Mouse (Mus musculus): Measurements from ENCODE around the gene Phka2.

Gene Phka2

DNA sequence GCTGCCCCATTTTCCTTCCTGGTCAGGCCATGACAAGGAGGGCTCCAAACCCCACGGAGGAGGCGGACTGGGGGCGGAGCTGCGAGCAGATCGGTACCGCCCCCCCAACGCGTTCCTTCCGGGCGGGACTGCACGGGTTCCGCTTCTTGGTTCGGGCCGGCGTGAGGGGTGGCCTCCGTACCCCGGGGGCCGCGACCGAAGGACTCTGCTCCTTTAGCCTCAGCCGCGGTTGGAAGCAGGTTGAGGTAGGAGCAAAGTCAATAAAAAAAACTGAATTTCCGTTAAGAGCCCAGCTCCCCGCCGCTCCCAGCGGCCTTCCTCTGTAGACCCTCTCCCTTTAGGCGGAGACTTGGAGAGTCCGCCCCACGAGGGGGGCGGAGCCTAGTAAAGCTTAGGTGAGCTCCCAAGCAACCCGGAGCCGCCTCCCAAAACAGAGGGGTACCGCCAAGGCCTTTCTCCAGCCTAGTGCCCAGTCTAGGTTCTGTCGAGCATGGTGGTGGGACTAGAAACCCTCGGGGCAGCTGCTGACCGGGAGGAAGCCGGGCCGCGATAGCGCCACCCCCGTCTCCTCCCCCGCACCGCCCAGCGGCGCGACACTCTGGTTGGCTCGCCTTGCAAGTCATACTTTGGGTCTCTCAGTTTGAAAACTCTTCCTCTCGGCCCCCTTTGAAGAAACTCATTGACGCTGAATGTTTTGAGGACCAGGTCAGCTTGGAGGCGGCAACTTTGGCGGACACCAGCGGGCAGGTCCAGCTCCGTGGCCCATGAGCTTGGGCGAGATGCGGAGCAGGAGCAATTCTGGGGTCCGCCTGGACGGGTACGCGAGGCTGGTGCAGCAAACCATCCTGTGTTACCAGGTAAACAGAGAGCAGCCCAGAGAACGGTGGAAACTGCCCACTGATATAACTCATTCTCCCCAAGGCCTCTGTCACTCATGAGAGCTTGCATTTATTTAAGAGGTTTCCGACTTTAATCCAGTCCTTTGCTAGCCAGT lies at the start of gene Phka2:
Phka2 (plus strand) TSS at position 119 of the 994 bp plus-strand sequence.
- DNase-seq = peak; percentile 89

- DNase-seq = peak; percentile 12
Observed at GRCm38 (mm10) chrX:160455686-160456085, 46.3 kb upstream of the Phka2 start.

- DNase-seq = no peak
Observed at GRCm38 (mm10) chrX:160471257-160471786, 30.6 kb upstream of the Phka2 start.

DNA sequence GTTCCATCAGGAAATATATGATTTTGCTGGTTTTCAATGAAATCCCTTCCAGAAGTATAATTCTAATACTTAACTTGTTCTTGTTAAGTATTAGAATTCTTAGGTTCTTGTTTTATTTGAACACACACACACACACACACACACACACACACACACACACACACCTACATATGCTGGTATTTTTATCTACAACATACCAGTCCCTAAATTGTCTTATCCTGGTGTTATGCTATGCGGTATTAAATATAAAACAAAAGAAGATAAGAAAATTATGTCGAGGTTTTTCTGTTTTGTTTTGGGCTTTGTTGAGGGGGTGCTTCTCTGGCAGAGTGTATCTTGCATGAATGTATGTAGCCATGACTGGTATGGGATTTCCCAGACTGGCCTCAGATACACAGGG lies 12.2 kb upstream of the Phka2 start:
- DNase-seq = no peak

- no peak for DNase-seq
Observed at GRCm38 (mm10) chrX:160494333-160494732, 7.6 kb upstream of the Phka2 start.

DNA sequence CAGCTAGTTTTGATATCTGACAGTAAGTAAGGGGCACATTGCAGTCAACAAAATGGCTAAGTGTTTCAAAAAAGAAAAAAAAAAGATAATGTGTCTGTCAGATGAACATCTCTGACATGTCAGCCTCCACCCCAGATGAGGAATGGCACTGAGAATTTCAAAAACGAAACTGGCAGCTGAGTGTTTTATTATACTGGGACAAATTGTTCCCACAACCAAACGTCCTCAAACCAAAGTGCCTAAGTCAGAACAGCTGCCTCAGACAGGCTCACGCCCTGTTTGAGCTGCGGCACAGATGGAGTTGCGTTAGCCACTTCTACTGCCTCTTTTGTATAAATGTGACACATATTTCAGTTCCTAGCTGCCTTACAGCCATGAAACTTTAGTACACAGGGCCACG lies 7.0 kb upstream of the Phka2 start:
- peak; percentile 39 for DNase-seq

DNA sequence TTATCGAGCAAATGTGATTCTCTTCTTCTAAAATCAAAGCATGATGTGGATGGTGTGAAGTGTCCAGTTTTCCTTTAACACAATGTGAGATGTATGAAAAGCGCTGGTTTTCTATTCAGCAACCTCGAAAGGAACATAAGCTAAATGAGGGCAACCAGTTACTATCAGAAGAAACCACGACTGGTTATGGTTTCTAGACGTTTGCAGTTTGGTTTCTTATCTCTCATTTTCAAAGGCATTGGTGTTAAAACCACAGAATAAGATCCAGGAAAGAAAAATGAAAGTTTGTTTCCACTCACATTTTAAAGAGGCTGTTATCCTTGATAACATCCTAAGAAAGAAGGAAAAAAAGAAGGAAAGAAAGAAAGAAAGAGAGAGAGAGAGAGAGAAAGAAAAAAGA lies 5.5 kb upstream of the Phka2 start:
- DNase-seq = no peak

DNA sequence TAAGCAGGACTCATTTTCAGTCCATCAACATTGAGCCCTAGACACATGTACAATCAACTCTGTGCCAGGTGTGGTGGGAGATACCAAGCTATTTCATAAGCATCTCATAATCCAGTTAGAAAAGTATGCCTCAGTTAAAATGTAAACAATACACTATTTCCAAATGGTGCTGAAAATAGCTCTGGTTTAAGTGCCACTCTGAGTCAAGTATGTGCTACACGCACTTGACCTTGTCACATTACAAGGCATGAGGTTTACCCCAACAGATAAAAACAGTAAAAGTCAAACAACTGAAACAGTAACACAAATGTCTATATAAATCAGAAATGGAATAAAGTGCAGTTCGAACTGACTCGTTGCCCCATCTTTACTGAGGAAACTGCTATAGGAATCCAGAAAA lies 871 bp upstream of the Phka2 start:
- peak; percentile 67 for DNase-seq

DNA sequence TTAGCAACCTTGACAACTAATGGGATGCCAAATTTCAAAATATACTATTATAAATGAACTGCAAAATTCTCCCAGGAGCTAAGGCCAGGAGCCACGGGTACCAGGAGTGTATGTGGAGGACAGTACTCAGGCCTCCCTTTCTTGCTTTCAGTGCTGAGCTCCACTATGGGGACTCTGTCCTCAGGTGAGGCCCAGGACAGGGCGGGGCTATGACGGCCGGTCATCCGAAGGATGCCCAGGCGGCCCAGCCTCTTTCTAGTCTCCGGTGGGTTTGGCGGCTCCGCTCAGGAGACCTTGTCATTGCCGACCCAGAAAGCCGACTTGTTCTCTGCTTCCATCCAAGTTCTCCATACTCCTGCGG lies 299 bp upstream of the Phka2 start:
- no peak for DNase-seq

- no peak for DNase-seq
Observed at GRCm38 (mm10) chrX:160509046-160509445, 7.1 kb downstream of the Phka2 start.

- DNase-seq = no peak
Observed at GRCm38 (mm10) chrX:160510197-160510596, 8.2 kb downstream of the Phka2 start.

DNA sequence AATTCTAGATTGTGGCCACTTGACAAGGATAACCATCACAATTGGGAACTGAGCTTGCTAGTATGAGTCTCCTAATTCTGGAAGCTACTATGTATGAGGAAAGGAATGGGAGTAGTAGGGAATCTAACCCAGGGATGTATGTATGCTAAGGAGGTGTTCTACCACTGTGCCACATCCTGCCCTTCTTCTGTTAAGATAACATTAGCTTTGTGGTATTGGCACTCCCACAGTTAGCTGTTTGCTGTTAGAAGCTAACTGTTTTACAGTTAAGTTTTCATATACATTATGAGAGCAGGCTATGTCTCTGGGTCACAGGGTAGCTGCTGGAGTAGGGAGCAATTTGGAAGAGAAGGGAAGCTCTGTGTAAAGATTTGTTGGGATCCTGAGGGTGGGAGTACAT lies 14.1 kb downstream of the Phka2 start:
- no peak for DNase-seq

GRCm38 (mm10) chrX:160542772-160543171 lies 40.8 kb downstream of the Phka2 start:
- no peak for DNase-seq

DNA sequence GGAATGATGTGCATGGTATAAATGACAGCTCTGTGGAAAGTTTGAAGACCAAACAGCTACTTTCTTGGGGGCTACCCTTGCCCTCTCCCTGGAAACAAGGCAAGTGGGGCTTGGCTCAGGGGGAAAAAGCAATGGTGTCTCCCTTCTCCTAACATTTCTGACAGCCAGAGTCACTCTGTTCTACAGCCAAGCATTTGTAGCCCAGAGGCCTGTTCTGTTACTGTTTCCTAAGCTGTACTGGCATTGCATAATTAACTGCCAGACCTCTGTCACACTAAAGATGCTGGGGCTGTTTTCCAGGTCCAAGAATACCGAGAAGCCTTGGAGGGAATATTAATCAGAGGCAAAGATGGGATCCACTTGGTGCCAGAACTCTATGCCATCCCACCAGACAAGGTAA lies 46.9 kb downstream of the Phka2 start:
- peak; percentile 15 for DNase-seq

DNA sequence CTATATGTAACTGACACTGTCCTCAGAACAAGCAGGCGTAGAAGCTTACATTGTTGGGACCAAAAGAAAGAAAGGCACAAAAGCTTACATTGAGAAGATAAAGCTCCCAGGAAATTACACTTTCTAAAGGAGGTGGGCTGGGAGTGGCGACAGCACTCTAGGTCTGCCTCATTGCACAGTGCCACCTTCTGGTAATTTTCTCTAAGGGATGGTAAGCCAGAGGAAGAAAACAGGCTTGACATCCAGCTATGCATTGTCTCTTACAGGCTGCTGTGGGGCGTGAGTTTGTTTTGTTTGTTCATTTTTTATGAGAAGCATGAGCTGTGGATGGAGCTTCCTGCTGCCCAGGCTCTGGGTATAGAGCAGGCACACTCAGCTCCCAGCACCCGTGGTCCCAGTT lies 50.1 kb downstream of the Phka2 start:
- DNase-seq = peak; percentile 6

GRCm38 (mm10) chrX:160583589-160583988 lies 81.6 kb downstream of the Phka2 start:
- DNase-seq = no peak

DNA sequence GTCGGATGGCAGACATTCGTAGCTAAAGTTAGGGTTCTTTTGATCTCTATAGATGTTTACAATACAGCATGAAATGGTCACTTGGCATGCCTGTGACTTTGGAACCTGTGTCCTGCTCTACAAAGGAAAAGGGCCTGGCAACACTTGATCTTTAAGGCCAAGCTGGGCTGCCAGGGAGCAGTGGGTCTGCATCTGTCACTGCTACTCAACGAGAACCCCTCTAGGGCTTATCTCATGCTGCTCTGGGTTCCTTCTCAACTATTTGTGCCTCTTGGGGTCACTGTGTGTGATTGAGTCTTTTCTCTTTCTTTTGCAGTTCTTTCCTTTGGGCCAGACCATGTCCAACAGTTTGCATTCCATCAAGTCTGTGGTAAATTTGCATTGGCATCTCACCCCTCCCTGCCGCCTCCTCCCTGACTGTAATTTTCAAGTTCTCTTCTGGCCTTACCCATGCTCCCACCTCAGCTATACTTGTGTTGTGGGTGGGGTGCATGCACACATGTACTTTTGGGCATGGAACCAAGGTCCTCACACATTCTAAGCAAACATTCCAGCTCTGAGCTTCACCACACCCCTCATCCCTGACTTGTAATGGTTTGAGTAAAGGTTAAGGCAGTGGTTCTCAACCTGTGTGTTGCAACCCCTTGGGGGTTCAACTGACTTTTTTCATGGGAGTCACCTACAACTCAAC lies 82.3 kb downstream of the Phka2 start:
- DNase-seq = peak; percentile 59

DNA sequence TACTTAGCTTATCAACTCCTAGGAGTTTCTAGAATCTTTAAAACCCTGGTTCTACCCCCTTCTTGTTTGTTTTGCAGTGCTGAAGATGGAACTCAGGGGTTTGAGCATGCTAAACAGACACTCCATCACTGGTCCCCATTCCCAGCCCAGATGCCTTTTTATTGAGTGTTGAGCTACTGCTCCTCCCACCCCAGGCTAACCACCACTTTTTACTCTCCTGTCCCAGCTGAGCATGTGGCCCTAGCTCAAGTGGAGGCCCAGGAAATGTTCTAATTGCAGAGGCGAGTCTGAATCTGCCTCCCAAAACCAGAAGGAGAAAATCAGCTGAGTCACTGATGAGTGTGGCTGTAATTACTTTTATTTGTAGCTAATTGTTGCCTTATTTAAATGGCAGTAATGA lies 83.1 kb downstream of the Phka2 start:
- peak; percentile 24 for DNase-seq

GRCm38 (mm10) chrX:160588523-160588922 lies 86.6 kb downstream of the Phka2 start:
- DNase-seq = no peak

GRCm38 (mm10) chrX:160590147-160590546 lies 88.2 kb downstream of the Phka2 start:
- DNase-seq = no peak

DNA sequence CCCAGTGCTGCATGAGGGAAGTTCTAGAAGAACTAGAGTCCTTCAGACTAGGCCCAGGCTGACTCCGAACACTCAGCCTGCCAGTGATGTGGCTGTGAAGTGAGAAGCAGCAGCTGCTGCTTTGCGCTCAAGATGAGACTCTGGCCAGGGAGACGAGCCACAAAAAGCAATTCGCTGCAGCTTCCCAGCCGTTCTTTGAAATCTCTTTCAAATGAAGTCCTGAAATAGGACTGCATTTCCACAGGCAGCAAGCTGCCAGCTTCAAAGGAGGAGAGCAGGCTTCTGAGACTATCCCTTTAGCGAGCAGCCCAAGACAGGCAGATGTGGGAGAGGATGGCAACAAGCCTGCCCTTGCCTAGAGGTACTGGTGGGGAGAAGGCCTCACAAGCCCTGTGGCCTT lies 91.0 kb downstream of the Phka2 start:
- peak; percentile 21 for DNase-seq

GRCm38 (mm10) chrX:160598055-160598454 lies 96.1 kb downstream of the Phka2 start:
- DNase-seq = no peak

GRCm38 (mm10) chrX:160598562-160599458 lies 96.8 kb downstream of the Phka2 start:
- peak; percentile 67 for DNase-seq
